Comparison of ENCODE assay signal across 14 mouse cellular contexts in the genomic region with DNA sequence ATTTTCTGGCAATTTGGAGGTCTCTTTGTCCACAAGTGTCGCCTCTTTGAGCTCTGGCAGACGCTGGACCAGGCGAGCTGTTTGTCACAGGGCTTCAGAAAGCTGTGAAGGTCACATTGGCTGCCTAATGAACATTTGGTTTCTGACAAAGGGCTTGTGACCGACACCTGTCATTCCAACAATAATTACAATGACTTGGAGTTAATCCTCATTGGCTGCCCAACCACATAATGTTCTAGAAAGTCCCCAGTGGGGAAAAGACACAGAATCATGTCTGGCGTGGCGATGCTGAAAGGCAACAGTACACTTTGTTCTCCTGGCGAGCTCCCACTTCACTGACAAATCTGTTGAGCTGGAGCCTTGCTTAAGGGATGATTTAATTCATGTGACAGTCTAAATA.
DNase-seq lines count a peak whose midpoint lies in the region; ATAC-seq and TF ChIP-seq lines count a peak whose summit lies in the region.
"Had no signal": no experiment of that assay in that cellular context is flagged by ENCODE, and none has a peak within 500 bp of the region (broad histone marks: within the 10 kb centered on the region; RNA-seq: fewer than 3 reads in every experiment).

No protein-coding gene starts in this region.

- H3K4me1 ChIP-seq in hindbrain, postnatal 0 days (ENCODE audit: insufficient read depth, low read length) = 0 out of 2 replicates have a peak, but pooled peaks cover 12% of the 10 kb centered on the region
- peaks cover 2% of the 10 kb centered on the region; the same call in 1 of the 2 replicates for H3K4me1 ChIP-seq in hindbrain, embryonic 12.5 days
- H3K4me1 ChIP-seq: neural tube, embryonic 12.5 days had no signal

- 25% methylated on average over 7 of the region's 7 CpGs for WGBS in hindbrain, postnatal 0 days
- WGBS in hindbrain, embryonic 12.5 days = 47% methylated on average over 7 of the region's 7 CpGs

- intact Hi-C loops in heart, postnatal 10 days (cut with DNase I) = no loop called here

- TF ChIP-seq CTCF in hindbrain, postnatal 0 days (IDR thresholded peaks at IDR 0.05; ENCODE audit: low read depth) = no peak

- no peaks in the 10 kb centered on the region for H3K9me3 ChIP-seq in hindbrain, postnatal 0 days (ENCODE audit: low read length)
- H3K9me3 ChIP-seq in hindbrain, embryonic 12.5 days (replicated peaks) = no peaks in the 10 kb centered on the region
- H3K9me3 ChIP-seq: neural tube, embryonic 12.5 days had no signal

- no peak overlapping the region for H3K4me3 ChIP-seq in hindbrain, postnatal 0 days (ENCODE audit: low read length)
- H3K4me3 ChIP-seq in hindbrain, embryonic 12.5 days = no peak overlapping the region
- H3K4me3 ChIP-seq: neural tube, embryonic 12.5 days had no signal

- ATAC-seq in hindbrain, postnatal 0 days = peak; percentile 49; the same call in 1 of the 2 replicates
- no peak for ATAC-seq in hindbrain, embryonic 12.5 days (ENCODE audit: low FRiP score)
- ATAC-seq: activated CD4-positive, CD25-positive, alpha-beta regulatory T cell, adult 4 months; inflammation-experienced regulatory T-cells, adult 6 months had no signal

- H3K9ac ChIP-seq in hindbrain, postnatal 0 days (replicated peaks; ENCODE audit: low read length) = no peak overlapping the region
- no peak overlapping the region for H3K9ac ChIP-seq in hindbrain, embryonic 12.5 days
- H3K9ac ChIP-seq: liver, embryonic 14.5 days; neural tube, embryonic 12.5 days had no signal

- H3K4me2 ChIP-seq in hindbrain, postnatal 0 days (ENCODE audit: low read depth, low read length) = no peak overlapping the region
- no peak overlapping the region for H3K4me2 ChIP-seq in hindbrain, embryonic 12.5 days (replicated peaks)
- H3K4me2 ChIP-seq: neural tube, embryonic 12.5 days had no signal

- H3K27ac ChIP-seq in hindbrain, postnatal 0 days = no peak overlapping the region
- H3K27ac ChIP-seq in hindbrain, embryonic 12.5 days = no peak overlapping the region
- H3K27ac ChIP-seq: liver, embryonic 14.5 days; neural tube, embryonic 12.5 days had no signal

- DNase-seq in hindbrain, postnatal 0 days (ENCODE audit: low spot score) = peak; percentile 50
- DNase-seq in retina, postnatal 1 day = peak; percentile 44
- DNase-seq in retina, embryonic 14.5 days (ENCODE audit: low spot score) = no peak
- peak; percentile 68 to 77 for DNase-seq in heart, postnatal 10 days
- peak; percentile 66 for DNase-seq in skeletal muscle tissue, adult 2 months (ENCODE audit: low read depth, low spot score)
- no peak for DNase-seq in cerebellum, adult 8-10 months
- no peak for DNase-seq in yolk sac, embryonic 10.5 days (ENCODE audit: low spot score)
- DNase-seq: cerebellum, adult 18-20 months had no signal

- H3K36me3 ChIP-seq in hindbrain, postnatal 0 days (ENCODE audit: insufficient read depth, low read length) = no peaks in the 10 kb centered on the region
- no peaks in the 10 kb centered on the region for H3K36me3 ChIP-seq in hindbrain, embryonic 12.5 days
- H3K36me3 ChIP-seq: neural tube, embryonic 12.5 days had no signal

- no peaks in the 10 kb centered on the region for H3K27me3 ChIP-seq in hindbrain, postnatal 0 days (ENCODE audit: insufficient read depth, low read length)
- no peaks in the 10 kb centered on the region for H3K27me3 ChIP-seq in hindbrain, embryonic 12.5 days
- H3K27me3 ChIP-seq: CH12.LX; neural tube, embryonic 12.5 days had no signal

Comparison
In these comparisons a context has a peak if more than half of its experiments do, and no peak if none do; other contexts are left out.
1. DNase-seq: peak in hindbrain, postnatal 0 days (single experiment), retina, postnatal 1 day (single experiment), heart, postnatal 10 days (2 of 2) and skeletal muscle tissue, adult 2 months (single experiment); none in retina, embryonic 14.5 days (single experiment), cerebellum, adult 8-10 months (single experiment) and yolk sac, embryonic 10.5 days (single experiment).